Mouse (Mus musculus) cortical plate, adult 2 months (tissue): ENCODE measurements around the gene Magee2.

Source experiments
- CTCF ChIP-seq: fragments of 200-500 bp; IDR thresholded peaks from 2 replicates; pipeline ENCODE4 v1.5.1; 2011; ENCODE audit warnings: mild to moderate bottlenecking, control low read depth, low read length; ENCODE audit not compliant: insufficient read depth; ENCODE audit errors: extremely low read depth
- POLR2A ChIP-seq: fragments of 200-500 bp; IDR thresholded peaks from 2 replicates; pipeline ENCODE4 v1.6.1; 2011; ENCODE audit warnings: mild to moderate bottlenecking, low read length, control low read depth; ENCODE audit not compliant: insufficient read depth; ENCODE audit errors: extremely low read depth

GRCm38 (mm10) chrX:104853610-104854009 is 3.5 kb downstream of the Magee2 start:
- TF ChIP-seq CTCF (no peak), POLR2A (no peak)
